Mouse (Mus musculus) liver, adult 2 months (tissue): ENCODE results near the gene Tmcc3. TPM values are rescaled to one million over a fixed set of nuclear protein-coding genes. Genes with fewer than 3 reads are reported as not detected.

Experiments
- DNase-seq: peaks from one replicate; pipeline ENCODE4 v3.0.0-alpha.2; 2011; ENCODE audit warnings: low read depth, low spot score; ENCODE audit errors: extremely low read depth
- H3K27ac ChIP-seq: fragments of 200-500 bp; replicated peaks from 2 replicates; pipeline ENCODE4 v1.5.1; 2012; ENCODE audit warnings: low read depth, mild to moderate bottlenecking, control low read depth, inconsistent platforms, low read length; ENCODE audit not compliant: insufficient read depth
- H3K27me3 ChIP-seq: fragments of 200-500 bp; 2 replicates; pipeline ENCODE4 v1.6.1; 2012; ENCODE audit warnings: mild to moderate bottlenecking, moderate library complexity, low read length, inconsistent platforms; ENCODE audit not compliant: control insufficient read depth, insufficient read depth
- H3K36me3 ChIP-seq: fragments of 200-500 bp; 2 replicates; pipeline ENCODE4 v1.6.1; 2012; ENCODE audit warnings: low read length, inconsistent platforms; ENCODE audit not compliant: control insufficient read depth, insufficient read depth
- H3K4me1 ChIP-seq: fragments of 200-500 bp; 2 replicates; pipeline ENCODE4 v1.6.1; 2011; ENCODE audit warnings: low read length; ENCODE audit not compliant: control insufficient read depth, insufficient read depth
- H3K4me3 ChIP-seq: fragments of 200-500 bp; 2 replicates; pipeline ENCODE4 v1.5.1; 2011; ENCODE audit warnings: low read depth, mild to moderate bottlenecking, control low read depth, low read length, moderate library complexity; ENCODE audit not compliant: insufficient read depth
- H3K79me2 ChIP-seq: fragments of 200-500 bp; 2 replicates; pipeline ENCODE4 v1.6.1; 2012; ENCODE audit warnings: inconsistent platforms, mild to moderate bottlenecking, low read length, moderate library complexity; ENCODE audit not compliant: control insufficient read depth, insufficient read depth
- H3K9ac ChIP-seq: fragments of 200-500 bp; 2 replicates; pipeline ENCODE4 v1.6.1; 2012; ENCODE audit warnings: low read depth, mild to moderate bottlenecking, control low read depth, inconsistent platforms, low read length
- CTCF ChIP-seq: fragments of 200-500 bp; IDR thresholded peaks from 2 replicates; pipeline ENCODE4 v1.5.1; 2011; ENCODE audit warnings: low read depth, low read length, control low read depth
- POLR2A ChIP-seq: fragments of 200-500 bp; IDR thresholded peaks from 2 replicates; pipeline ENCODE4 v1.6.1; 2011; ENCODE audit warnings: low read length, control low read depth; ENCODE audit not compliant: insufficient read depth; ENCODE audit errors: extremely low read depth
- WGBS: fragments of 180-500 bp; shearing (Covaris S2); methylation state at CpG from one replicate; pipeline ENCODE4 v1.1.7; 2018; 5-methylcytosine and 5-hydroxymethylcytosine counted together
- polyA plus RNA-seq: library from polyadenylated mRNA; depleted of rRNA; stranded (reverse); fragments of >200 nt; gene quantifications from 2 replicates; pipeline ENCODE4 v1.2.3, GENCODE M21; 2012
- total RNA-seq: library from RNA; depleted of rRNA; stranded (reverse); fragments of >200 nt; gene quantifications from 2 replicates; pipeline ENCODE4 v1.2.3, GENCODE M21; 2014

Tmcc3 gene
- total and polyA plus RNA-seq, 2 experiments: 3.2 to 7.9 TPM

GRCm38 (mm10) chr10:94489509-94489908, 177.8 kb downstream of the Tmcc3 start:
- no peak overlapping the region for H3K9ac ChIP-seq
- DNase-seq: peak; percentile 63
- TF ChIP-seq POLR2A: no peak
- TF ChIP-seq CTCF: no peak
- no peaks in the 10 kb centered on the region; the same call in 1 of the 2 replicates for H3K27me3 ChIP-seq
- no peaks in the 10 kb centered on the region; the same call in 1 of the 2 replicates for H3K4me1 ChIP-seq
- H3K4me3 ChIP-seq: no peak overlapping the region
- no peaks in the 10 kb centered on the region for H3K79me2 ChIP-seq
- no peaks in the 10 kb centered on the region for H3K36me3 ChIP-seq
- no peak overlapping the region for H3K27ac ChIP-seq
- 47% methylated on average over 4 of the region's 4 CpGs for whole genome bisulfite sequencing

- no peak for DNase-seq
- H3K36me3 ChIP-seq: no peaks in the 10 kb centered on the region
- WGBS: 85% methylated on average over 3 of the region's 3 CpGs
- TF ChIP-seq CTCF (no peak), POLR2A (no peak)
- H3K79me2 ChIP-seq: no peaks in the 10 kb centered on the region
- H3K4me1 ChIP-seq: no peaks in the 10 kb centered on the region; the same call in 1 of the 2 replicates
- H3K27ac ChIP-seq: no peak overlapping the region
- no peak overlapping the region for H3K9ac ChIP-seq
- no peaks in the 10 kb centered on the region; the same call in 1 of the 2 replicates for H3K27me3 ChIP-seq
- H3K4me3 ChIP-seq: no peak overlapping the region
Measured at GRCm38 (mm10) chr10:94491006-94491405, 179.3 kb downstream of the Tmcc3 start.

- 23% methylated on average over 8 of the region's 8 CpGs for WGBS
- DNase-seq: peak; percentile 36
- TF ChIP-seq POLR2A (no peak), CTCF (no peak)
- Histone ChIP-seq H3K4me1 (no peaks in the 10 kb centered on the region; the same call in 1 of the 2 replicates), H3K27me3 (no peaks in the 10 kb centered on the region; the same call in 1 of the 2 replicates), H3K9ac (no peak overlapping the region), H3K79me2 (no peaks in the 10 kb centered on the region), H3K4me3 (no peak overlapping the region), H3K27ac (no peak overlapping the region), H3K36me3 (no peaks in the 10 kb centered on the region)
Measured at GRCm38 (mm10) chr10:94494403-94494846, 182.7 kb downstream of the Tmcc3 start.

GRCm38 (mm10) chr10:94495496-94496235, 183.9 kb downstream of the Tmcc3 start:
- Histone ChIP-seq H3K79me2 (no peaks in the 10 kb centered on the region), H3K36me3 (no peaks in the 10 kb centered on the region), H3K27ac (no peak overlapping the region), H3K4me1 (no peaks in the 10 kb centered on the region; the same call in 1 of the 2 replicates), H3K9ac (no peak overlapping the region), H3K4me3 (no peak overlapping the region), H3K27me3 (no peaks in the 10 kb centered on the region; the same call in 1 of the 2 replicates)
- no peak for DNase-seq
- TF ChIP-seq POLR2A: no peak
- TF ChIP-seq CTCF: no peak
- 96% methylated on average over 7 of the region's 7 CpGs for WGBS

- no peak overlapping the region for H3K9ac ChIP-seq
- H3K27me3 ChIP-seq: no peaks in the 10 kb centered on the region; the same call in 1 of the 2 replicates
- no peaks in the 10 kb centered on the region for H3K79me2 ChIP-seq
- DNase-seq: no peak
- TF ChIP-seq POLR2A: no peak
- TF ChIP-seq CTCF: no peak
- WGBS: 73% methylated on average over 8 of the region's 8 CpGs
- no peaks in the 10 kb centered on the region; the same call in 1 of the 2 replicates for H3K4me1 ChIP-seq
- H3K27ac ChIP-seq: no peak overlapping the region
- no peak overlapping the region for H3K4me3 ChIP-seq
- no peaks in the 10 kb centered on the region for H3K36me3 ChIP-seq
Measured at GRCm38 (mm10) chr10:94496826-94497440, 185.2 kb downstream of the Tmcc3 start.
